Mouse (Mus musculus) testis, postnatal 14 days (tissue): ENCODE results near the gene Gm6377.

Experiments used
- DNase-seq: peaks from one replicate; pipeline ENCODE4 v3.0.0; 2021; ENCODE audit warnings: low spot score

Gm6377 gene

DNA sequence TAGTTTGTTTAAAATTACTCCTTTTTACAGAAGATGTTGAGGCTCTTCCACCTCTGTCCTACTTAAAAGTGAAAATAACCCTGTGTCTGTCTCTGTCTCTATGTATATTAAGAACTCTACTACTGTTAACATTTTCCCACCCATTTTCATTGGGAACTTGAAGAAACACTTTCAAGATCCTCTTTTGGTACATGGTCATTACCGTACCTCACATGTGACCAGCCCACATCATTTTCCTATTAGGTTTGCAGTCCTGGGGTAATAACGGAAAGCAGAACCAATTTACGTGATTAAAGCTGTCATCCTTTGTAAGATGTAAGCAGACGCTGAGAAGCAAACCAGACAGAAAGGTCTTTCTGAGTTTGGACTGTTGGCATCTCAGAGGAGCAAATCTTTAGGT lies at the start of gene Gm6377:
TSS of gene Gm6377 (plus strand) at position 289 of the 400 bp plus-strand sequence.
- DNase-seq: no peak

DNA sequence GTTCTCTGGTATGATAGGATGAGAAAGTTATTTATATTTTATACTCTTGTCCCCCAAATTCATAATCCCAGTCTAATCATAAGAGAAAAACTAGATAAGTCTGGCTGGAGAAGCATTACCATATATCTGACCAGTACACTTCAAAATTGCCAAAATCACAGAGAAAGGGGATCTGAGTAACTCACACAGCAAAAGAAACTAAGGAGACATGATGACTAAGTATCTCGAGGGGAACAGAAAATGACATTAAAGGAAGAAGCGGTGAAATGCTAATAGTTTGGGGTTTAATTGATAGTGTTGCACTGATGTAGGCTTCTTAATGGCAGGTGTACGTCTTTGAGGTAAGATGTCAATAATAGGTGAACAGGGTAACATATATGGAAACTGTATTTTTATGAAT lies 49.4 kb upstream of the Gm6377 start:
- no peak for DNase-seq

DNA sequence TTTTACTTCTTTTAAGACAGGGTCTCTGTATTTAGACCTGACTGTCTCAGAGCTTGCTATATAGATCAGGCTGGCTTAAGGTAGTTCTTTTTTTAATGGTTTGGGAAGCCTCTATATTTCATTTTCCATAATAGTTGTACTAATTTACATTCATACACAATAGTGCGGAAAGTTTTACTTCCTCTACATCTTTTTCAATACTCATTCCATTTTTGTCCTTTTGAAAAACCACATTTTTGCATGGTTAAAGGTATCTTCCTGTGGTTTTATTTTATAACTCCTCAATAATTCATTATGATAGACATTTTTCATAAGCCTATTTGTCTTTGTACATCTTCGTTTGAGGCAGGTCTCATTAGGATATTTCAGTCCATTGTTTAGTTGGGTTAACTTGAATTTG lies 45.3 kb upstream of the Gm6377 start:
- DNase-seq: no peak

DNA sequence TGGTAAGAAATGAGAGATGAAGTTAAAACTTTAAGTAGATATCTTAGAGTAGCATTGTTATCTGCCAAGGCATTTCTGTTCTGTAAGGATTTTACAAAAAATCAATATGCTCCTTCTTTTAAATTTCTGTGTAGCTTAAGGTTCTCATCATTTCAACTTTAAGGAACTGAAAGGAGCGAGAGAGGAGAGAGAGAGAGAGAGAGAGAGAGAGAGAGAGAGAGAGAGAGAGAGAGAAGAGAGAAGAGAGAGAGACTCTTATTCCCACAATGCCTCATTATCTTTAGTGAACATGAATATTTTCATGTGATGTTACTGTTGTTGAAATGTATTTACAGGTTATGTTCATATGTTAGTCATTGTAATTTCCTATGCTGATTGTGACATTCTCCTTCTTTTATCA lies 36.2 kb upstream of the Gm6377 start:
- DNase-seq: no peak

DNA sequence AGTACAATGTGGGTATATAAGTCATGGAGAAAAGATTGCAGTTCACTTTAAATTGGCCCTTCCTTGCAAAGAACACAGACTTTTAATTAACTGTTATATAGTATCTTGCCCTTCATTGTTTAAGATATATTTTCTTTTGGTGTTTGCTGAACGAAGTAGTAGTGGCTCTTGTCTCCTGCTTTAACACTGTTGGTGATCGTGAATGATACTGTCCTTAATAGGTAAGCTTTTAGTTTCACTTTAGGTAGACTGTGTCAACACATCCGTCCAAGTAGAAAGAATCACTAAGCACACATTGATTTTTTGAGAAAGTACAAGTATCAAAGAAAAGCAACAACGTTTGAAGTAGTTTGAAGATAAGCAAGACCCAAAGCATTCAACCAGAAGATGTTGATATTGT lies 35.7 kb upstream of the Gm6377 start:
- no peak for DNase-seq

DNA sequence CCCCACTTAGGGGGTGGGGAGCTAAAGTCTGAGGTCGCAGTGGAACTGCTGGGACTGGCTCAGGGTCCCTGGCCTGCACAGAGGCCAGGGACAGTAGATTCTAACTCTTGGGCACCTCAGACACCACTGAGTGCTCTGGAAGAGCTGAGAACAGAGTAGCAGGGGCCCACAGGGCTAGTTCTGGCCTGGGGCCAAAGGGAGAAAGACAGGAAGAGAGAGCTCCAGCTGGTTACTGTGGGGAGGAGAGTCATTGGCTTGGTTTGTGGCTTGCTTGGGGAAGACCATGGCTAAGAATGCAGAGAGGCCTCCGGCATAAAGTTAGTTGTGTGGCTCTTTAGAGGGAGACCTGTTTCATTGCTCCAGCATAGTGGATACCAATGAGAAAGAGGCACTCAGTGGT lies 21.5 kb upstream of the Gm6377 start:
- DNase-seq: no peak

DNA sequence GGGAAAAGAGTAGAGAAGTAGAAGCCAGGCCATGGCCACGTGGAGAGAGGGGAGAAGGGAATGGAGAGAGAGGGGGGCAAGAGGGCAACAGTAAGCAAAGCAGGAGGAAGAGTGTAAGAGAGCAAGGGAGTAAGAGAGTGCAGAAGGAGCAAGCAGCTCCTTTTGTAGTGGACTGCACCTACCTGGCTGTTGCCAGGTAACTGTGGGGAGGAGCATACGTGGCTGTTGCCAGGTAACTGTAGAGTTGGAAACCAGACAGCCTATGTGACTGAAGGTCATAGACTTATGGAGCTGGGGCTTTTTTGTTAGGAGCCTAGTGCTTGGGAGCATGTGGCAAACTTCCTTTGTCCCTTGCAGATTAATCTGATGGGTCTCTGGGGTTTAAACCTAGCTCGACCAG lies 21.1 kb upstream of the Gm6377 start:
- DNase-seq: no peak

DNA sequence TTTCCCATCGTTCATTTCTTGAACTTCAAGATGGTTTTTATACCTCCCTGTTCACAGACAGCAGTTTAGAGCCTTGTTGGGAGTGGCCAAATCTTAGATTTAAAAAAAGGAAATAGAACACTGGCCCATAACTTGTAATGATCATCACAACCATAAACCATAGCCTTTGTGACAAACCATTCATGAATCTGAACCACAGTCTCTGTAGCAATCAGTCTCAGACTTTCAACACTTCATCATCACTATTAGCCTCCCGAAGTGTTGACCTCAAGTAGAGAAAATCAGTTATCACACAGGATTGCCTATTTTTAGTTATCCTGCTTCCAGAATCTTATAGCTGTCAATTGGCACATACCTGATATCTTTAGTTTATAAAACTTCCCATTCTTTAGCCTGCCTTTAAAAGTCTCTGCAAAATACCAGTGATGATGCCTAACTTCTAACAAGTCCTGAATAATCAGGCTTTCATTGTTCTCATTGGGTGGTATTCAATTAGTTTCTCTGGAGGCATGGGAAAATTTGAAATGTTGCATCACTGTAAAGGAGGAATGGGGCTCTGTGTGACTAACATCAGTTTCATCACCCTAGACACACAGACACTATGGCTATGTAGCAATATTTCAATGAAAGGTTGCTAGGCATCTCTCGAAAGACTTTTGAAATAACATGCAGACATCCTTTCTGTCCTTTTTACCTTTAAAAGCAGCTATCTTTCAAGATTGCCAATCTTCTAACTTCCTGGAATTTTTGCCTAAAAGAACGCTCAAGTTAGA lies 11.7 kb upstream of the Gm6377 start:
- DNase-seq: no peak

DNA sequence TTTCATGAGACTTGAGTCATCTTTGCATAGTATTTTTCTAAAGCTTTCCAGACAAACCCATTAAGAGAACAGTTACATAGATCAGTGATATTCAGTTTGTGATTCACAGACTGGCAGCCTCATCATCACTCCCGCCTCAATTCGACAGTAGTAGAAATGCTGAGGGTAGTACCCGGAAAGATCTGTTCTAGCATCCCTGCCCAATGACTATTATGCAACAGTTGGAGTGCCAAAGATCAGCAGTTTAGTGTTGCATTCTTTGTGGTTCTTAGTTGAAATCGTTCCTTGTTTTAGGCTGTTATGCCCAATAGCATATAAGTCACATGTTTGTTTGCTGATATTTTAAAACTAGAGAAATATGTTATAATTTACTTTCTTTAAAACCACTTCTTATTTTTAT lies 6.9 kb upstream of the Gm6377 start:
- DNase-seq: no peak

DNA sequence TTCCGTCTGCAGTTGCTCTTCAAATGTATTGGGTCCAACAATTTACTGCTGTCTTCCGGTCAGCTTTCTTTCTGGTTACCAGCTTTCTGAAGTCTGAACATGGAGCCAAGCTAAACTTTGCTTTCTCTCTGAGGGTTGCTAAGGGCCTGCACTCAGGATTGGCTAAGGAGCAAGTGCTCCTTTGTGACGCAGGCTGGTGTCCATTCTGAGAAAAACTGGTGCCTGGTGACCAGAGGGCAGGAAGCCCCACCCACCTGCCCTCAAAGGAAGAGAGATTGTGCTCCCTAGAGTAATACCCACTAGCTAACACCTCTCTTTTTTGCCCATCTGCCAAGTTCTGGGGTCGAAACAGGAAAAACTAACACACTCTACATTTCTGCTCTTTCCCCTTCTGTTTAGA lies 5.6 kb upstream of the Gm6377 start:
- no peak for DNase-seq

DNA sequence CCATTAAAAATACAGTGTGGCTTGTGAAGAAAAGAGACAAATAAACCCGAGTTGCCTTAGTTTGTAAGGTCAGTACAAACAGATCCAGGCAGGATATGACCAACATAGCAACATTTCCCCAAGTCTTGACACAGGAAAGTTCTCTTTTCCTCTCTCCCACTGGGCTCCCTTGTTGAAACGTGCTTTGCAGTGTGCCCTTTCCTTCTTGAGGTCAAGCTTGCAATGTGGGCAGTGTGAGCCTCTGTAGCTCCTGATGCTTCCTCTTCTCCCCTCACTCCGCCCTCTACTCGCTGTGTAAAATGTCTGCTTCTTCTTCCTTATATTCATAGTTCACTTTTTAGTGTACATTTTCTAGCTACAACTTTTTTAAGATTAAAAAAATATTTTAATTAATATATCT lies 5.1 kb upstream of the Gm6377 start:
- DNase-seq: no peak

DNA sequence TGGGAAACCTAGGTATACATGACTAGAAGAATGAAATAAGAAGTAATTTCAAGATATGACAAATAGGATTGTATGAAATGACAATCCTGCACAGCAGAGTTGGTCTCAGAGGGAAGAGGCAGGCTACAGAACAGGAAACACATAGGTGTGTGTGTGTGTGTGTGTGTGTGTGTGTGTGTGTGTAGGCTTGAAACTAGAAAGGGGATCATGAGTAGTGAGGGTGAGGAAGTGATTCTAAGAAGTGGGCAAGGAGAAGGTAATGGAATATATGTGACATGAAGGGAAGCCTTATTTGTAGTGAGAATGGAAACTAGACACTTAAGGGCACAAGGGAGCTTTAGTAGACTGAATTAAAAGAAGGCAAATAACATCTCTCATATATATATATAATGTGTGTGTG lies 11.3 kb downstream of the Gm6377 start:
- no peak for DNase-seq

DNA sequence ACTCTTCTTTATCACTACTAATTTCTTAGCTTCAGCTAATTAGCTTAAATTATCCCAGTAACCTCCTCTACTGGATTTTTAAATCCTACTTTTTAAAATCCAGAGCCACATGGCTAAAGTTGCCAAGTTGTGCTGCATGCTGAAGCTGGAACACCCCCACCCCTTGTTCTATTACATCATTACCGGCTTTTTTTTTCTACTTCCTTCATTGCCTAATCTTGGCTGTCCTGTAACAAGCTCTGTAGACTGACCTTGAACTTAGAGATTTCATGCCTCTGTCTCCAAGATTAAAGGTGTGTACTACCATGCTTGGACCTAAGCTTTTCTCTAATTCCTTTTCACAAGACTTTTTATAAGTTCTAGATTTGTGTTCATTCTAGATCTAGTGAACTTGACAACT lies 32.2 kb downstream of the Gm6377 start:
- no peak for DNase-seq

DNA sequence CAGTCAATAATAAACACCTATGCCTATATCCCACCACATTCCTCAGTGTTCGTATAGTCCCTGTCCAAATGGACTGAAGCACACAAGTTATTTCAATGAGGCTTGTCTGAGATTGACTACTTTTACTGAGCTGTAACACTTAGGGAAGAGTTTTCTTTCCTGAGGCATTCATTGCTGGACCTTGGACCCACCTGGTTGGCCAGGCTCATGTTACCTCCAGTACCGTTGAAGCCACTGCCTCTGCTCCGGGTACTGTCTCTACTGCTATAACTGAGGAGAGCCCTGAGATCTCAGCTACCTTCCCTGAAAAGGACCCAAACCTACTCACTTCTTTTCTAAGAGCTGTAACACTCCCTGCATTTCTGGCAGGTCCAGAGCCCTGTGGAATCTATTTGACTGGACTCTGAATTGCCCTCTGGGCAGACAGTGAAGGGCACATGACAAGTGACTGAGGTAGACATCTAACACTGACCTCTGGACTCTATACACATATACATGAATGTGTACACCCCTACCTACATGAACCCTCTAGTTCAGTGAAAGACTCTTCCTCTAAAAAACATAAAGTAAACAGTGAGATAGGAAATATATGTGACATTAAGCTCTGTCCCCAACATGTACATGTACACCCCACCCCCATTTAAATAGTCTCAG lies 39.0 kb downstream of the Gm6377 start:
- no peak for DNase-seq

DNA sequence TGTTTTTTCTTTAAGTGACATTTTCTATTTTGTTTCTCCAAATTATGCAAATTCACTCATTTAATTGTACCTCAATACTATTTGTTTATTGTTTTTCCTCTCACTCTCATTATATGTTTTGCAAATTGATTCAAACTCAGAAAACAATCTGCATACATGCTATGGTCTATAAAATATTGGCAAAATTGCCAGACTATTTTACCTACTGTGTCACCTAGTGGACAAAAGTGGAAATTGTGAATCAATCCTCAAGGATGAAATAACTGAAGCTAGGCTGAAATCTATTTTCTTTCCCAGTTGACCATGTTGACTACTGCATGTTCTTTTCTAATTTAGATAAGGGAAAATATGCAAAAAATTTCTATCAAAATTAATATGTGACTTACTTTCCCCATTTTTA lies 41.6 kb downstream of the Gm6377 start:
- DNase-seq: no peak
